In genomic region chr5:118164581-118164980, GRCm38 (mm10) we compare ENCODE assay signal across 20 mouse cellular contexts. TPM values are rescaled to one million over a fixed set of nuclear protein-coding genes. Genes with fewer than 3 reads are reported as not detected.
A peak's percentile ranks its signal among the peaks of the same experiment; 100 is the strongest.
DNase-seq lines count a peak whose midpoint lies in the region; ATAC-seq and TF ChIP-seq lines count a peak whose summit lies in the region.
"Had no signal": no experiment of that assay in that cellular context is flagged by ENCODE, and none has a peak within 500 bp of the region (broad histone marks: within the 10 kb centered on the region; RNA-seq: fewer than 3 reads in every experiment).

TSS of gene Hrk (plus strand) at chr5:118164648.

- H3K27ac ChIP-seq in layer of hippocampus, adult 2 months = no peak within 1 kb of the TSS
- H3K27ac ChIP-seq in gastrocnemius, adult 2 months = no peak within 1 kb of the TSS
- H3K27ac ChIP-seq in midbrain, embryonic 10.5 days (replicated peaks) = no peak within 1 kb of the TSS
- no peak within 1 kb of the TSS for H3K27ac ChIP-seq in midbrain, embryonic 14.5 days (replicated peaks; ENCODE audit: low read depth, low read length)
- H3K27ac ChIP-seq: embryonic facial prominence, embryonic 12.5 days; heart, embryonic 10.5 days; midbrain, embryonic 15.5 days had no signal

- no peak for DNase-seq in layer of hippocampus, adult 2 months (ENCODE audit: low spot score in 2 of 2)
- DNase-seq in layer of hippocampus, adult 9-10 months (ENCODE audit: low spot score) = no peak
- peak; percentile 85 for DNase-seq in gastrocnemius, adult 2 months
- peak in 1 of 2 experiments; percentile 28 for DNase-seq in layer of hippocampus, adult 8-10 months (ENCODE audit: low spot score in 2 of 2)
- DNase-seq in left cerebral cortex, postnatal 14 days (ENCODE audit: low spot score in 2 of 2) = peak in 1 of 2 experiments; percentile 33
- DNase-seq in midbrain, embryonic 10.5 days (ENCODE audit: low spot score) = no peak
- DNase-seq in midbrain, embryonic 14.5 days = no peak
- no peak for DNase-seq in urinary bladder, postnatal 36 days (ENCODE audit: low spot score in 2 of 2)
- DNase-seq: adrenal gland, postnatal 14 days; cerebellum, adult 9-10 months; heart, postnatal 4 days; kidney, adult 8-10 months; lung, adult 2 months; thymus, postnatal 25 days had no signal

- no peak for ATAC-seq in midbrain, embryonic 14.5 days (ENCODE audit: low FRiP score, low TSS enrichment)
- ATAC-seq: midbrain, embryonic 15.5 days had no signal

- H3K9me3 ChIP-seq in midbrain, embryonic 10.5 days (replicated peaks) = no peaks in the 10 kb centered on the region
- H3K9me3 ChIP-seq in midbrain, embryonic 14.5 days (ENCODE audit: control insufficient read depth, low read length) = no peaks in the 10 kb centered on the region
- H3K9me3 ChIP-seq: embryonic facial prominence, embryonic 12.5 days; heart, embryonic 10.5 days; midbrain, embryonic 15.5 days had no signal

- no peaks in the 10 kb centered on the region for H3K36me3 ChIP-seq in midbrain, embryonic 10.5 days
- H3K36me3 ChIP-seq in midbrain, embryonic 14.5 days (ENCODE audit: control insufficient read depth, insufficient read depth, low read length) = no peaks in the 10 kb centered on the region
- H3K36me3 ChIP-seq: embryonic facial prominence, embryonic 12.5 days; heart, embryonic 10.5 days; midbrain, embryonic 15.5 days had no signal

- no peak within 1 kb of the TSS for H3K4me3 ChIP-seq in layer of hippocampus, adult 2 months
- no peak within 1 kb of the TSS for H3K4me3 ChIP-seq in gastrocnemius, adult 2 months
- no peak within 1 kb of the TSS for H3K4me3 ChIP-seq in midbrain, embryonic 10.5 days
- no peak within 1 kb of the TSS for H3K4me3 ChIP-seq in midbrain, embryonic 14.5 days (replicated peaks; ENCODE audit: low read depth, low read length)
- H3K4me3 ChIP-seq: embryonic facial prominence, embryonic 12.5 days; heart, embryonic 10.5 days; midbrain, embryonic 15.5 days had no signal

- WGBS in midbrain, embryonic 10.5 days = 74% methylated on average over 12 of the region's 12 CpGs
- 75% methylated on average over 12 of the region's 12 CpGs for WGBS in midbrain, embryonic 14.5 days

- no peak for TF ChIP-seq CTCF in layer of hippocampus, adult 2 months (conservative IDR thresholded peaks at IDR 0.05)
- no peak for TF ChIP-seq CTCF in gastrocnemius, adult 2 months (IDR thresholded peaks at IDR 0.05)

- intact Hi-C loops in gastrocnemius, adult 2 months (cut with DNase I) = no loop called here
- intact Hi-C loops in left cerebral cortex, postnatal 14 days (cut with DNase I) = no loop called here

- H3K4me1 ChIP-seq in midbrain, embryonic 10.5 days = peaks cover 10% of the 10 kb centered on the region
- peaks cover 4% of the 10 kb centered on the region; the same call in 1 of the 2 replicates for H3K4me1 ChIP-seq in midbrain, embryonic 14.5 days (ENCODE audit: control insufficient read depth, insufficient read depth, low read length)

- no peak within 1 kb of the TSS for H3K4me2 ChIP-seq in midbrain, embryonic 14.5 days (ENCODE audit: low read length)
- H3K4me2 ChIP-seq: embryonic facial prominence, embryonic 12.5 days; midbrain, embryonic 15.5 days had no signal

- H3K9ac ChIP-seq in midbrain, embryonic 14.5 days (replicated peaks; ENCODE audit: low read length) = no peak within 1 kb of the TSS
- H3K9ac ChIP-seq: embryonic facial prominence, embryonic 12.5 days; midbrain, embryonic 15.5 days had no signal

- peaks cover 80% of the 10 kb centered on the region for H3K27me3 ChIP-seq in midbrain, embryonic 10.5 days (ENCODE audit: low read depth, poor library complexity, severe bottlenecking)
- peaks cover 26% of the 10 kb centered on the region for H3K27me3 ChIP-seq in midbrain, embryonic 14.5 days (ENCODE audit: control insufficient read depth, insufficient read depth, low read length)

RNA-seq across cellular contexts. Expression of gene Hrk, which starts in this region (rescaled TPM):
- total RNA-seq in layer of hippocampus, adult 2 months (2021) = 10 to 100 TPM; 35.1 to 38.4 TPM
- total RNA-seq in gastrocnemius, adult 2 months (2021) = under 1 TPM; 0.08 to 0.15 TPM
- total RNA-seq in layer of hippocampus, adult 8-10 months (2022) = 10 to 100 TPM; 24.6 to 32.6 (median 28.6) TPM
- 10 to 100 TPM; 30.4 to 37.8 TPM for total RNA-seq in left cerebral cortex, postnatal 14 days (2021)
- 0.06 and 0.10 TPM in 2 replicates for polyA plus RNA-seq in midbrain, embryonic 10.5 days (2016; fragmentation: Nextera tagmentation; extraction: Ambion mirVana)
- polyA plus RNA-seq in midbrain, embryonic 14.5 days (2014; fragmentation: Nextera tagmentation; extraction: Ambion mirVana) = 1.4 and 2.9 TPM in 2 replicates
- total RNA-seq: MEL had no signal
- polyA plus RNA-seq: heart, embryonic 10.5 days; large intestine, adult 2 months; lung, adult 2 months; small intestine, adult 2 months had no signal

Comparison
In these comparisons a context has a peak if more than half of its experiments do, and no peak if none do; other contexts are left out.
1. RNA of gene Hrk (total RNA-seq): 35.1 to 38.4 TPM in layer of hippocampus, adult 2 months, 30.4 to 37.8 TPM in left cerebral cortex, postnatal 14 days and 24.6 to 32.6 TPM in layer of hippocampus, adult 8-10 months; 0.08 to 0.15 TPM in gastrocnemius, adult 2 months; every median in the first group is over 10 times any median in the second.
2. Peak in DNase-seq in gastrocnemius, adult 2 months; RNA of the gene not detected or under 1 TPM.